Mouse (Mus musculus) left cerebral cortex, adult 2 months (tissue): ENCODE measurements around the gene Tk1. TPM values are rescaled to one million over a fixed set of nuclear protein-coding genes. Genes with fewer than 3 reads are reported as not detected.

Source experiments
- DNase-seq, 2 experiments: peaks; one replicate each; pipeline ENCODE4 v3.0.0; 2021 to 2022; ENCODE audit warnings: low spot score in 2 of 2, mixed read lengths in 1 of 2; ENCODE audit errors: extremely low spot score in 1 of 2
- H3K27ac ChIP-seq: fragments of 200-600 bp; 2 replicates; pipeline ENCODE4 v1.8.1; 2022
- H3K4me3 ChIP-seq: fragments of 200-600 bp; 2 replicates; pipeline ENCODE4 v1.8.1; 2022
- CTCF ChIP-seq: fragments of 200-600 bp; IDR thresholded peaks from 2 replicates; pipeline ENCODE4 v1.8.1; 2022; ENCODE audit warnings: antibody characterized with exemption, mild to moderate bottlenecking, moderate library complexity
- intact Hi-C: fragments of 180-260 bp; cut with DNase I; formaldehyde crosslinking; loops from one replicate; pipeline ENCODE4 v1.15.1; 2025
- total RNA-seq, 2 experiments: library from RNA; stranded (reverse); gene quantifications; 2 replicates each; pipeline ENCODE4 v1.2.3; 2021

Tk1 gene
- total RNA-seq, 2 experiments from 2014 or later = 0.81 to 1.0 TPM

- no peak overlapping the region for H3K4me3 ChIP-seq
- DNase-seq = no peak
- H3K27ac ChIP-seq = no peak overlapping the region
- TF ChIP-seq CTCF = no peak
- intact Hi-C loops = no loop called here
Measured at GRCm38 (mm10) chr11:117772352-117772751, 53.5 kb downstream of the Tk1 start.

GRCm38 (mm10) chr11:117770407-117770806 is 55.5 kb downstream of the Tk1 start:
- H3K4me3 ChIP-seq = no peak overlapping the region
- H3K27ac ChIP-seq = no peak overlapping the region
- no peak for TF ChIP-seq CTCF
- intact Hi-C loops = no loop called here
- no peak for DNase-seq

GRCm38 (mm10) chr11:117769683-117770047 is 56.2 kb downstream of the Tk1 start:
- Histone ChIP-seq H3K27ac (no peak overlapping the region), H3K4me3 (no peak overlapping the region)
- DNase-seq = no peak
- intact Hi-C loops = no loop called here
- no peak for TF ChIP-seq CTCF

GRCm38 (mm10) chr11:117768725-117769682 is 56.9 kb downstream of the Tk1 start:
- TF ChIP-seq CTCF = no peak
- intact Hi-C loops = no loop called here
- H3K27ac ChIP-seq = no peak overlapping the region
- DNase-seq = no peak
- no peak overlapping the region for H3K4me3 ChIP-seq

- TF ChIP-seq CTCF = no peak
Measured at GRCm38 (mm10) chr11:117766275-117766674, 59.6 kb downstream of the Tk1 start.

More at GRCm38 (mm10) chr11:117766275-117766674, 59.6 kb downstream of the Tk1 start:
- intact Hi-C loops = no loop called here
- no peak overlapping the region for H3K4me3 ChIP-seq
- DNase-seq = no peak
- peak overlapping the region; percentile 40; the same call in 1 of the 2 replicates for H3K27ac ChIP-seq

Other genes with a start within 250 kb of the Tk1 start
- gene Tnrc6c, start 171.8 kb downstream of the Tk1 start, total RNA-seq = 10 to 100 TPM; 58.5 to 62.9 TPM
- gene Tmc8, start 44.0 kb downstream of the Tk1 start, total RNA-seq = 1 to 10 TPM in 1 of 2 experiments, under 1 TPM in 1; 0.88 to 1.3 TPM
- gene Tmc6, start 43.9 kb downstream of the Tk1 start, total RNA-seq = 1 to 10 TPM; 7.8 to 9.3 TPM
- gene 6030468B19Rik, start 28.4 kb downstream of the Tk1 start, total RNA-seq = not detected
- 1 to 10 TPM; 2.3 to 4.6 TPM for gene Gm20708, start 16.4 kb downstream of the Tk1 start, total RNA-seq
- gene Syngr2, start 16.4 kb downstream of the Tk1 start, total RNA-seq = 10 to 100 TPM in 1 of 2 experiments, 1 to 10 TPM in 1; 8.7 to 11.1 TPM
- gene Afmid, start 168 bp downstream of the Tk1 start, total RNA-seq = 1 to 10 TPM; 5.2 to 8.5 TPM
- gene Birc5, start 23.2 kb upstream of the Tk1 start, total RNA-seq = 1 to 10 TPM in 1 of 2 experiments, under 1 TPM in 1; 0.95 to 1.3 TPM
- under 1 TPM in 1 of 2 experiments, not detected in 1; 0.19 TPM for gene Tmem235, start 34.7 kb upstream of the Tk1 start, total RNA-seq
- gene Tha1, start 47.4 kb upstream of the Tk1 start, total RNA-seq = 1 to 10 TPM; 4.7 to 5.4 TPM
- gene Socs3, start 144.0 kb upstream of the Tk1 start, total RNA-seq = 1 to 10 TPM; 4.4 to 6.1 TPM
- gene Pgs1, start 160.2 kb upstream of the Tk1 start, total RNA-seq = 10 to 100 TPM; 83.3 to 85.5 TPM